Mouse (Mus musculus): Measurements from ENCODE around the gene Ppp1r9b.
A peak's percentile ranks its signal among the peaks of the same experiment; 100 is the strongest.

The Ppp1r9b gene

GRCm38 (mm10) chr11:94974951-94975350 is 15.9 kb upstream of the Ppp1r9b start:
- ATAC-seq (ENCODE audit: insufficient number of reproducible peaks, low FRiP score, low TSS enrichment), result no peak

GRCm38 (mm10) chr11:94976199-94976598 is 14.6 kb upstream of the Ppp1r9b start, which contains the start of gene Sgca:
Gene Sgca, minus strand, starts transcription at chr11:94976327.
- ATAC-seq (ENCODE audit: insufficient number of reproducible peaks, low FRiP score, low TSS enrichment), result no peak

GRCm38 (mm10) chr11:94978178-94978915 is 12.5 kb upstream of the Ppp1r9b start:
- no peak for ATAC-seq (ENCODE audit: insufficient number of reproducible peaks, low FRiP score, low TSS enrichment)

GRCm38 (mm10) chr11:94978947-94979346 is 11.9 kb upstream of the Ppp1r9b start:
- ATAC-seq (ENCODE audit: insufficient number of reproducible peaks, low FRiP score, low TSS enrichment), result peak; percentile 90

- ATAC-seq (ENCODE audit: insufficient number of reproducible peaks, low FRiP score, low TSS enrichment), result 0 out of 2 replicates have a peak, but pooled peaks have one; percentile 4
Measured at GRCm38 (mm10) chr11:94979462-94980179, 11.2 kb upstream of the Ppp1r9b start.

- no peak for ATAC-seq (ENCODE audit: insufficient number of reproducible peaks, low FRiP score, low TSS enrichment)
Measured at GRCm38 (mm10) chr11:94985140-94985539, 5.7 kb upstream of the Ppp1r9b start.

- no peak for ATAC-seq (ENCODE audit: insufficient number of reproducible peaks, low FRiP score, low TSS enrichment)
Measured at GRCm38 (mm10) chr11:94985822-94986221, 5.0 kb upstream of the Ppp1r9b start.

- no peak for ATAC-seq (ENCODE audit: insufficient number of reproducible peaks, low FRiP score, low TSS enrichment)
Measured at GRCm38 (mm10) chr11:94986435-94986834, 4.4 kb upstream of the Ppp1r9b start.

GRCm38 (mm10) chr11:94987341-94987740 is 3.5 kb upstream of the Ppp1r9b start:
- ATAC-seq (ENCODE audit: insufficient number of reproducible peaks, low FRiP score, low TSS enrichment), result no peak

GRCm38 (mm10) chr11:94987851-94988250 is 3.0 kb upstream of the Ppp1r9b start:
- no peak for ATAC-seq (ENCODE audit: insufficient number of reproducible peaks, low FRiP score, low TSS enrichment)

GRCm38 (mm10) chr11:94988780-94989561 is 1.9 kb upstream of the Ppp1r9b start:
- no peak for ATAC-seq (ENCODE audit: insufficient number of reproducible peaks, low FRiP score, low TSS enrichment)

GRCm38 (mm10) chr11:94989562-94990017 is 1.2 kb upstream of the Ppp1r9b start:
- peak; percentile 38; the same call in 1 of the 2 replicates for ATAC-seq (ENCODE audit: insufficient number of reproducible peaks, low FRiP score, low TSS enrichment)

GRCm38 (mm10) chr11:94990102-94990748 is 610 bp upstream of the Ppp1r9b start:
- ATAC-seq (ENCODE audit: insufficient number of reproducible peaks, low FRiP score, low TSS enrichment), result no peak

GRCm38 (mm10) chr11:94991641-94992479 is 1.0 kb downstream of the Ppp1r9b start:
- ATAC-seq (ENCODE audit: insufficient number of reproducible peaks, low FRiP score, low TSS enrichment), result no peak

- ATAC-seq (ENCODE audit: insufficient number of reproducible peaks, low FRiP score, low TSS enrichment), result no peak
Measured at GRCm38 (mm10) chr11:94992480-94992753, 1.6 kb downstream of the Ppp1r9b start.

GRCm38 (mm10) chr11:94992754-94993606 is 2.1 kb downstream of the Ppp1r9b start:
- no peak for ATAC-seq (ENCODE audit: insufficient number of reproducible peaks, low FRiP score, low TSS enrichment)

- ATAC-seq (ENCODE audit: insufficient number of reproducible peaks, low FRiP score, low TSS enrichment), result no peak
Measured at GRCm38 (mm10) chr11:94994208-94994814, 3.5 kb downstream of the Ppp1r9b start.
